In genomic region chr3:104142376-104142775, GRCm38 (mm10) we compare ENCODE assay signal across 12 mouse cellular contexts.
DNase-seq lines count a peak whose midpoint lies in the region; ATAC-seq lines count a peak whose summit lies in the region.
"Had no signal": no experiment of that assay in that cellular context is flagged by ENCODE, and none has a peak within 500 bp of the region (broad histone marks: within the 10 kb centered on the region; RNA-seq: fewer than 3 reads in every experiment).

No protein-coding gene starts in this region.

- no peak overlapping the region for H3K27ac ChIP-seq in heart, embryonic 10.5 days
- H3K27ac ChIP-seq in liver, embryonic 11.5 days (ENCODE audit: low read depth, low read length), result no peak overlapping the region
- peak overlapping the region; percentile 52; the same call in 1 of the 2 replicates for H3K27ac ChIP-seq in stomach, embryonic 15.5 days

- DNase-seq in heart, adult 18-20 months, result peak; percentile 36 to 57
- DNase-seq in heart, embryonic 10.5 days (ENCODE audit: low spot score), result no peak
- DNase-seq in heart, postnatal 10 days, result peak; percentile 56 to 59
- DNase-seq in liver, embryonic 11.5 days (ENCODE audit: low spot score), result no peak
- DNase-seq in testis, postnatal 14 days (ENCODE audit: low spot score), result no peak
- no peak for DNase-seq in urinary bladder, adult 18-20 months (ENCODE audit: low spot score in 2 of 2)
- DNase-seq: cerebellum, adult 8-10 months; left cerebral cortex, postnatal 4 days; retina, postnatal 1 day; thymus, adult 18-20 months had no signal

- H3K36me3 ChIP-seq in heart, embryonic 10.5 days, result no peaks in the 10 kb centered on the region
- no peaks in the 10 kb centered on the region for H3K36me3 ChIP-seq in liver, embryonic 11.5 days (ENCODE audit: control insufficient read depth, insufficient read depth, low read length)
- H3K36me3 ChIP-seq in stomach, embryonic 15.5 days, result no peaks in the 10 kb centered on the region

- intact Hi-C loops in heart, postnatal 10 days (cut with DNase I), result no loop called here

- H3K9me3 ChIP-seq in heart, embryonic 10.5 days, result no peaks in the 10 kb centered on the region
- no peaks in the 10 kb centered on the region for H3K9me3 ChIP-seq in liver, embryonic 11.5 days (ENCODE audit: control insufficient read depth, low read length)
- no peaks in the 10 kb centered on the region for H3K9me3 ChIP-seq in stomach, embryonic 15.5 days

- no peaks in the 10 kb centered on the region for H3K27me3 ChIP-seq in heart, embryonic 10.5 days (ENCODE audit: insufficient read depth, poor library complexity, severe bottlenecking)
- no peaks in the 10 kb centered on the region for H3K27me3 ChIP-seq in liver, embryonic 11.5 days (replicated peaks; ENCODE audit: control insufficient read depth, insufficient read depth, low read length)
- no peaks in the 10 kb centered on the region for H3K27me3 ChIP-seq in stomach, embryonic 15.5 days (replicated peaks)

- H3K4me3 ChIP-seq in heart, embryonic 10.5 days, result no peak overlapping the region
- H3K4me3 ChIP-seq in liver, embryonic 11.5 days (ENCODE audit: low read depth, low read length), result no peak overlapping the region
- H3K4me3 ChIP-seq in stomach, embryonic 15.5 days (replicated peaks), result no peak overlapping the region

- no peak overlapping the region for H3K9ac ChIP-seq in liver, embryonic 11.5 days (ENCODE audit: low read depth, low read length)
- H3K9ac ChIP-seq in stomach, embryonic 15.5 days, result no peak overlapping the region

- no peak overlapping the region for H3K4me2 ChIP-seq in liver, embryonic 11.5 days
- no peak overlapping the region for H3K4me2 ChIP-seq in stomach, embryonic 15.5 days

- 11% methylated on average over 4 of the region's 4 CpGs for WGBS in heart, embryonic 10.5 days
- WGBS in liver, embryonic 11.5 days, result 40% methylated on average over 4 of the region's 4 CpGs
- 12% methylated on average over 4 of the region's 4 CpGs for WGBS in stomach, embryonic 15.5 days

- 0 out of 2 replicates have a peak, but pooled peaks have one; percentile 47 for ATAC-seq in liver, embryonic 11.5 days (replicated peaks; ENCODE audit: low FRiP score)
- ATAC-seq in stomach, embryonic 15.5 days (ENCODE audit: insufficient read depth, low FRiP score, low read depth), result peak; percentile 89
- no peak for ATAC-seq in megakaryocyte, adult 5-6 weeks (ENCODE audit: poor library complexity, severe bottlenecking)

- peaks cover 12% of the 10 kb centered on the region; the same call in 1 of the 2 replicates for H3K4me1 ChIP-seq in heart, embryonic 10.5 days
- H3K4me1 ChIP-seq in liver, embryonic 11.5 days (replicated peaks; ENCODE audit: control insufficient read depth, insufficient read depth, low read length), result no peaks in the 10 kb centered on the region
- no peaks in the 10 kb centered on the region for H3K4me1 ChIP-seq in stomach, embryonic 15.5 days

Comparison
In these comparisons a context has a peak if more than half of its experiments do, and no peak if none do; other contexts are left out.
1. DNase-seq: peak in heart, adult 18-20 months (2 of 2) and heart, postnatal 10 days (2 of 2); none in heart, embryonic 10.5 days (single experiment), liver, embryonic 11.5 days (single experiment), testis, postnatal 14 days (single experiment) and urinary bladder, adult 18-20 months (0 of 2).